Mouse (Mus musculus): ENCODE data around the gene Ank3.

GRCm38 (mm10) chr10:70063881-70064555 lies 665.4 kb downstream of the Ank3 start:
- TF ChIP-seq CTCF (IDR thresholded peaks at IDR 0.05; ENCODE audit: extremely low read depth, insufficient read length, insufficient replicate concordance, low read depth, low read length) (no peak), POLR2A (IDR thresholded peaks at IDR 0.05; ENCODE audit: low read depth, low read length) (no peak)
